Mouse (Mus musculus): ENCODE data around the gene Cyp4f18.
A peak's percentile ranks its signal among the peaks of the same experiment; 100 is the strongest.
"Not testable (repeated sequence)": the region's sequence is repeated elsewhere in the genome, so short reads cannot be mapped to it uniquely, and the experiment has no call there.

The Cyp4f18 gene

GRCm38 (mm10) chr8:72009473-72009872, at the start of gene Cyp4f18:
TSS of gene Cyp4f18 (minus strand) at chr8:72009626.
- DNase-seq (ENCODE audit: low spot score in 2 of 2): no peak

DNA sequence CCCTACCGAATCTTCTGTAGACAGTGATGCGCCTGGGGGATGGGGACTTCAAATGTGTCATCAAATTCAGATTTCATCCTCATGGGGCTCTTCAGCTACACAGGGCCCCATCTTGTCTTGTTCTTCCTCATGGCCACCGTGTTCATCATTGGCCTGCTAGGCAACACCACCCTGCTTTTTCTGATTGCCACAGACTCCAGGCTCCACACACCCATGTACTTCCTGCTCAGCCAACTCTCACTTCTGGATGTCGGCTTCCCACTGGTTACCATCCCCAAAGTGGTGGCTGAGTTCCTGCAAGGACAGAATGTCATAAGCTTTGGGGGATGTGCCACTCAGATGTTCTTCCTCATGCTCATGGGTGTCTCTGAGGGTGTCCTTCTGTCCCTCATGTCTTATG, 48.2 kb upstream of the Cyp4f18 start:
- not testable (repeated sequence) for DNase-seq (ENCODE audit: low spot score in 2 of 2)

- DNase-seq (ENCODE audit: low spot score in 2 of 2): not testable (repeated sequence)
Measured at GRCm38 (mm10) chr8:72054633-72055032, 45.2 kb upstream of the Cyp4f18 start.

DNA sequence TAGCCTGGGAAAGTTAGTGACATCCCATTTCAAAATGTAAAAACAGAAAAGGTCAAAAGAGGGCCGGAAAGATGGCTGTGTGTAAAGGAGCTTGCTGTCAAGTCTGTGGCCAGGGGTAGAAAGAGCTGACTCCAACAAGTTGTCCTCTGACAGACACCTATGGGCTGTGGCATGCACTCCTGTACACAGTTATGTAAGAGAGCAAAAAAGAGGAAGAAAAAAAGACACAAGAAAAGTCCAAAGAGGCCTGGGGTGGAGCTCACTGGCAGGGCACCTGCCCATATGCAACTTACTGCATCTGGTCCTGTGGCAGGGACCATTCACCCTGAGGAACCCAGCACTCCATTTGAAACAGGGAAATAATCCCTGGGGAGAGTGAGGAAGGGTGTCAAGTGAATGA, 33.1 kb upstream of the Cyp4f18 start:
- DNase-seq (ENCODE audit: low spot score in 2 of 2): no peak

DNA sequence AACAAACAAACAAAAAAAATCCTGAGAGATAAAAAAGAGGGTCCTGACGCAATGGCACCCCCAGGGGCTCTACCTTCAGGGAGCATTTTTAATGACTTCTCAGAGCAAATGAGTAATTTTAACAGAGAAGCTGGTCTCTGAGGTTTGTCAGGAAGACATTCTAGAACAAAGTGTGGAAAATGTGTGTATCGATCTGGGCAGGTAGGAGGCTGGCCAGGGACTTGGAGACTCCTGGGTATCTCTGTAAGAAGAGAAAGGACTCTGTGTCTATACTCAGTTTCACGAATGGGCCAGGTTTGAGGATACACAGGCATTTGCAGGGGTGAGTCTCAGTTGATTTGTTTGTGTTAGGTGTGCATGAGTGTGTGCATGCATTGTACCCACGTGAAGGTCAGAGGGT, 31.5 kb upstream of the Cyp4f18 start, which contains the start of gene Olfr372:
Gene Olfr372, plus strand, starts transcription at position 301 of the 400 bp plus-strand sequence.
- not testable (repeated sequence) for DNase-seq (ENCODE audit: low spot score in 2 of 2)

DNA sequence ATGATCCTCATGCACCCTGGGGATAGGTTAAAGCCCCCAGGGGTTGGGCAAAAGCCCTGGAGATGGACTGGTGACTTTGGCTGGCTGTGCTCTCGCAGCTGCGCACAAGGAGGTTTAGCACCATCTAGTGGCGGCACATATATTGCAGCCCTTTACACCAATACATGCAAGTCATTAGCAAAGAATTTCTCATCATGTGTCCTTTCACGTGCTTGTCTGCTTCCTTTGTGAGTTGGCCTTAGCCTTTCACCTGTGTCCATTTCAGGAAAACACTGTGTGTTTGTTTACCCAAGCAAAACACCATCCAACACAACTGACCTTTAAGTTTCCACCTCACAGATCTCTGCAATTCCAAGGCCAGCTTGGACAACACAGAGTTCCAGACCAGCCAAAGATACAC, 23.5 kb upstream of the Cyp4f18 start:
- peak; percentile 67 to 68 for DNase-seq (ENCODE audit: low spot score in 2 of 2)

GRCm38 (mm10) chr8:72024886-72025285, 15.5 kb upstream of the Cyp4f18 start:
- peak; percentile 31 to 54 for DNase-seq (ENCODE audit: low spot score in 2 of 2)

DNA sequence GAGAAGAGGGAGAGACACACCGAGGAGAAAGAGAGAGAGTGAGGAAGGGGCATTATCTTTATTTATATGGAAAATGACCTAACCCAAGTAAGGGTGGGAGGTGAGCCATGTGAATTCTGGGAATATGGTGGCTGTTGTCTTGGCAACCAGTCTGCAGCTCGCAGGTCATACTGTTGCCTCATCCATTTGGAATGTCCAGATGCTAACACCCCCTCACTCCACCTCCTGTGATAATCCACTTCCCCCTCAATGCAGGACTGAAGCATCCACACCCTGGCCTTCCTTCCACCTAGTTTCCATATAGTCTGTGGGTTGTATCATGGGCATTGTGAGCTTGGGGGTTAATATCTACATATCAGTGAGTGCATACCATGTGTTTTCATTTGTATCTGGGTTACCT, 10.4 kb upstream of the Cyp4f18 start:
- no peak for DNase-seq (ENCODE audit: low spot score in 2 of 2)

DNA sequence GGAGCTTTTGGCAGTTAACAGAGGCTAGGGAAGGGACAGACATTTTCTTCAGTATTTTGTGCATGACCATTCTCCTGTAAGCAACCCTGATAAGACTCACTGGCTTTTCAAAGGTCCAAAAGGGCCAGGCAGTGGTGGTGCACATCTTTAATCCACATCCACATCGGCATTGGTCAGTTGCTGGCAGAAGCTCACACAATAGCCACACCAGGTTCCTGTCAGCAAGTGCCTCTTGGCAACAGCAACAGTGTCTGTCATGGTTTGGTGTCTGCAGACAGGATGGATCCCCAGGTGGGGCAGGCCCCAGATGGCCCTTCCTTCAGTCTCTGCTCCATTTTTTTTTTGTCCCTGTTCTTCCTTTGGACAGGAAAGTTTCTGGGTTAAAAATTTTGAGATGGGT, 9.6 kb upstream of the Cyp4f18 start:
- DNase-seq (ENCODE audit: low spot score in 2 of 2): not testable (repeated sequence)

DNA sequence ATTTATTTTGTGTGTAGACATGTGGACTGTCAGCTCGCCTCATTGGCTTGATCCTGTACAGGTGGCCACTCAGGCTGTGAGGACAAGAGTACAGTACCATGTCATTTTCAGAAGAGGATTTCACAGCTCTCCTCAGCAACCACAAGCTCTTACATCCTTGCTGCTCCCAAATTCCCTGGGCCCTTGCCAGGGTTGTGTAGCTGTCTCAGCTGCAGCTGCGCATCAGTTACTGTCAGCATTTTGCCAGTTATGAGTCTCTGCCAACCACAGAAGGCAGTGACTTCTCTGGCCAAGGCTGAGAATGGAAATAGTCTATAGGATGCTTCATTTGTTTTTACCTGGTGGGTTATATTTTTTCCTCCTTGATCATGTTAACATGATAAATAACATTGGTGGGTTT, 8.7 kb upstream of the Cyp4f18 start:
- DNase-seq (ENCODE audit: low spot score in 2 of 2): peak; percentile 7 to 10

GRCm38 (mm10) chr8:72017339-72017738, 7.9 kb upstream of the Cyp4f18 start:
- DNase-seq (ENCODE audit: low spot score in 2 of 2): not testable (repeated sequence)

- DNase-seq (ENCODE audit: low spot score in 2 of 2): not testable (repeated sequence)
Measured at GRCm38 (mm10) chr8:72013506-72014228, 4.2 kb upstream of the Cyp4f18 start.

- no peak for DNase-seq (ENCODE audit: low spot score in 2 of 2)
Measured at GRCm38 (mm10) chr8:72008134-72008641, 1.2 kb downstream of the Cyp4f18 start.

DNA sequence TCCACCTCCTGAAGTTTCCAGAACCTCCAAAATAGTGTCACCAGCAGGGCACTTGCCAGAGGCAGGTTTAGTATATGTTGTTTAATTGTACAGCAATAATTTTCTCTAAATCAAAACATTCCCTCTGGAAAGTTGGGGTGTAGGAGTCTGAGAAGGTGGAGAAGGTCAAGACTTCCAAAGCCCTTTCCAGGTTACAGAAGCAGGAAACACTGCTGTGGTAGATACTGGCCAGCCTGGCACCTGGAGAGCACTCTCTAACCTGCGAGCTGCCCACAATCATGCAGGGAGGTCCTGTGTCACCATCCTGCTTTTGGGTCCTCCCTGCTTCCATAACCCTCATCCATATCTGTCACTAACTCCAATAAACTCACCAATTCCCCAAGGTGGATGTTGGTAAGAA, 2.7 kb downstream of the Cyp4f18 start:
- DNase-seq (ENCODE audit: low spot score in 2 of 2): no peak

DNA sequence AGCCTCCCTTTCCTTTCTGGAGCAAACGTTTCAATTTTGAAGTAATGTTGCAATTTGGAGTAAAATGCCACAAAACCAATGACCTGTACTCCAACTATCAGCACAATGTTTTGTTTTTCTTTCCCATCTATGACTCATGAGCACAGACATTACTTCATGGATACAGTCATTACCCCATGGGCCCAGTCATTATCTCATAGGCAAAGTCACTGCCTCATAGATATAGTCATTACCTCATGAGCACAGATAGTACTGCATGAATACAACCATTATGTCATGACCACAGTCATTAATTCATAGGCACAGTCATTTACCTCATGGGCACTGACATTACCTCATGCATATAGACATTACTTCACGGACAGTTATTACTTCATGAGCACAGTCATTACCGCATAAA, 3.5 kb downstream of the Cyp4f18 start:
- no peak for DNase-seq (ENCODE audit: low spot score in 2 of 2)

DNA sequence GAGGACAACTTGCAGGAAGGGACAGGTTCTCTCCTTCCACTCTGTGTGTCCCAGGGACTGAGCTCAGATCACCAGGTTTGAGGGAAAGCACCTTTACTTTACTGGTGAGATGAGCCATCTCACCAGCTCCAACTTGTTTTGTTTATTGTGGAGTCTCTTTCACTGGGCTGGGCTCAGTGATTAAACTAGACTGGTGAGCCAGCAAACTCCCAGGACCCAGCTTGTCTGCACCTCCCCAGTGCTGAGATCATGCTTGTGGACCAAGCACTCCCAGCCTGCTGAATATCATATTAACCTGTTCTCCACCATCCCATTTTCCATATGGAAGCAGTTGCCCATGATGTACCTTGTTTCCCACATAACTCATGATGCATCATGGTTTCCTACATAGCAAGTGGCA, 6.5 kb downstream of the Cyp4f18 start:
- DNase-seq (ENCODE audit: low spot score in 2 of 2): no peak

DNA sequence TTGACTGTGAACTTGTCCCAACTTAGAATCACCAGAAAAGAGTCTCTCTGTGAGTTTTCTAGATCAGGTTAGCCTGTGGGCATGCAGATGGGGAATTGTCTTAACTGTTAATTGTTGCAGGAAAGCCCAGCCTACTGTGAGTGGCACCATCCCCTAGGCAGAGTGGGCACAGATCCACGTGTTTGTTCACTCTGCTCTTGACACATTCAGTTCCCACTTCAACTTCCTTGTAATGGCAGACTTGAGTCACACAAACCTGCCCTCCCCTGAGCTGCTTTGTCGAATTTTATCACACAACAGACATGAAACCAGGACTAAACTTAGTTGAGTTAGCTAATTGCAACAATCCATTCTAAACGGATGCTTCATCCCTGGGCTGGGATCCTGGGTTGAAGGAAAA, 9.2 kb downstream of the Cyp4f18 start:
- no peak for DNase-seq (ENCODE audit: low spot score in 2 of 2)

- DNase-seq (ENCODE audit: low spot score in 2 of 2): no peak
Measured at GRCm38 (mm10) chr8:71999434-71999833, 10.0 kb downstream of the Cyp4f18 start.

DNA sequence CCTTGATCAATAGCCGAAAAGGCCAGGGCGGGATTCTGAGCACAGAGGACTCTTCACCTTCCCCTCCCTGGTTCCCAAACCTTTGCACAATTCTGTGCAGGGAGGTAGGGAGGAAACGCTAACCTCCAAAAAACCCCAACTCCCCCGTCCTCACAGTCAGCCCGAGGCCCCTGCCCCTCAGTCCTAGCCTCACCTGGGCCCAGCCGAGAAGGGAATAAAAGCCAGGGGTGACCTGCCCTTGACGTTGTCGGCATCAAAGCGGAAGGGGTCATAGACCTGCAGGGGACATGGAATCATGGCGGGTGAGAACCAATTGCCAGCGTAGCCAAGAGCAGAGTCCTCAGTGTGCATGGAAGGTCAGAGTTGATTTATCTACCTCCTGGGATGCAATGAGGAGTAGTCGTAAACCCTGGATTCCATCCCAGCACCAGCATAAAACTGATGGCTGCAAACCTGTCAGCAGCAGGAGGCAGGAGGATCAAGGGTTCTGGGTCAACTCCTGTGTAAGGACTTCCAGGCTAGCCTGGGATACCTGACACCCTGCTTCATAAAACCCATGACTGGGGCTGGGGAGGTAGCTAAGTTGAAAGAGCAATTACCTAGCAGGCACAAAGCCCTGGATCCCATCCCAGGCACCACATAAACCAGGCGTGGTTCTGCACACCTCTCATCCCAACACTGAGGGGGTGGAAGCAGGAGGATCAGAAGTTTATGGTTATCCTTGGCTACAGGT, 20.4 kb downstream of the Cyp4f18 start:
- no peak for DNase-seq (ENCODE audit: low spot score in 2 of 2)

- DNase-seq (ENCODE audit: low spot score in 2 of 2): peak; percentile 78 to 79
Measured at GRCm38 (mm10) chr8:71988110-71988866, 21.1 kb downstream of the Cyp4f18 start.

GRCm38 (mm10) chr8:71984601-71985000, 24.8 kb downstream of the Cyp4f18 start:
- DNase-seq (ENCODE audit: low spot score in 2 of 2): no peak

DNA sequence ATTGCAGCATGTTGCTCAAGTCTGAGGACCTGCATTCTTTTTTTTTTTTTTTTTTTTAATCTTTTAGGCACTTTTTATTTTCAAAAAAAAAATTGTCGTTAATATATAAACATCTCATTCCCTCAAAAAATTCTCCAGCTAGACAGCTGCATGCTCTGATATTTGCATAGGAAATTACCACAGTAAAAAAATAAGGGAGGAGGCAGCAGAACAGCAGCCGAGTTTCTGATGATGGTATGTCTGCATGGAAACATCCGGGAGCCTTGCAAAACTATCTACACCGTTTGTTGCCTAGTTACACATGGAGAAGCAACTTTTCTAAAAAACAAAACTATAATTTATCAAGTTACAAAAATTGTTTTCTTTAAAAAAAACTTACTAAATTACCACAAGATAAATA, 28.0 kb downstream of the Cyp4f18 start:
- DNase-seq (ENCODE audit: low spot score in 2 of 2): no peak
